Mouse (Mus musculus) layer of hippocampus, adult 11-12 months (tissue): ENCODE measurements around the gene Edf1.
"Not testable (repeated sequence)": the region's sequence is repeated elsewhere in the genome, so short reads cannot be mapped to it uniquely, and the experiment has no call there.

Experiments
- DNase-seq: peaks from one replicate; pipeline ENCODE4 v3.0.0; 2022; ENCODE audit warnings: low spot score

Gene Edf1

GRCm38 (mm10) chr2:25557221-25557963, at the start of gene Edf1:
TSS of gene Edf1 (plus strand) at chr2:25557847.
- DNase-seq: peak; percentile 95

GRCm38 (mm10) chr2:25509912-25510311, 47.7 kb upstream of the Edf1 start:
- no peak for DNase-seq

GRCm38 (mm10) chr2:25526510-25527302, 30.9 kb upstream of the Edf1 start:
- no peak for DNase-seq

DNA sequence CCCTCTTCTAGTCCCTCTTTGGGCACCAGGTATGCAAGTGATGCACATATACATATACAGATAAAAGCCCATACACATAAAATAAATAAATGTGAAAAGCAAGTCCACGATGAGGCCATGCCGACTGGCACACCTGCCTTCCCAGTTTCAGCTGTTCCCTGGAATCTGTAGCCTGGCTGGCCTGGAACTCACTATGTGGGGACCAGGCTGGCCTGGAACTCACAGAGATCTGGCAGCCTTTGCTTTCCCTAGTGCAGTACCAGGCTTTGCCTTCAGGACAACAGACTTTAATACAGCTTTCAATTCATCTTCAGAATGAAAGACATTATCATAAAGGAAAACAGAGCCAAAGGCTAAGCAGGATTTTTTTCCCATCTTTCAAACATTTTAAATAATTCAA, 23.9 kb upstream of the Edf1 start:
- DNase-seq: no peak

DNA sequence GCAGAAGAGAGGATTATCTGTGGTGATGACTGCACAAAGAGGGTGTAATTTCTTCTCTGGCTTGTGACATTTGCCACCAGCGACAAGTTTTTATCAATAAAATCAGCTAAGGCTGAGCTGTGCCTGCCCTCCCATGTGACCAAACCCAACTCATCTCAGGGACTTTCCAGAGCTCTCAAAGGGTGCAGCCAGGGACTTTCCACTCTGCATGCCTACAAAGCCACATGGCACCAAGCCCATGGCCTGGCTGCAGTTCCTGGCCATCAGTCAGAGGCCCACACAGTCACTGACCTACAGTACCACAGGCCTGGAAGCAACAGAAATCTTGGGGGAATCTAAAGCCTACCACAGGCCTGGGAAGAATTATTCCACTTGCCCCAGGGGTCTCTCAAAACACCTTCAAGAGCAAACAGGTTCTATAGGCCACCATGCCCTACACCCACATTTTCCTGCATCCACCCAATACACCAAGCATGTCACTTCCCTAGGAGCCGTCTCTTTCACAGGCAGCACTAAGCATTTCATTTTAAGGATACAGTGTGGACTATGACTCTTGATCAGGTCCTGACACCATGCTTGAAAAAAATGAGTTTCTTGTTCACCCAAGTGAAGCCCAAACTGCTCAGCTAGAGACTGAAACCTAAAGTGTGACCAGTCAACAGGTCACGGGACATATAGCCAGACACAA, 23.3 kb upstream of the Edf1 start:
- peak; percentile 65 for DNase-seq

GRCm38 (mm10) chr2:25534866-25535182, 22.8 kb upstream of the Edf1 start:
- DNase-seq: no peak

GRCm38 (mm10) chr2:25536531-25536930, 21.1 kb upstream of the Edf1 start:
- no peak for DNase-seq

DNA sequence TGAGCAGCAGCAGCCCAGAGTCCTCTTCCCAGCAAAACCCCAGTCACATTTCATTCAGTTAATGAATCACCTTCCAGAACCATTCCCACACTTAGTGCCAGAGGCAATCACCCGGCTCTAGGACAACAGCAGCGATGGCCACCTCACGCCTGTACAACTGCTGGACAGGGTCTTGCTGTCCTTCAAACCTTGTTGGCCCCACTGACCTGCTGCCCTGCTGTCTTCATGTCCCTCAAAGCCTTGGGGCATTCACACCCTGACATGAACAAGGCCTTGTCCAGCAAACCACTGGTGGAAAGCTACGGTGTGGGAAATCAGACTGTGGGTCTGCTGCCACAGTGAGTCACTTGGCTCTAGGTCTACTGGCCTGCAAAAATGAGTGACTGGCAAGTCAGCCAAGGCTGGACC, 17.1 kb upstream of the Edf1 start:
- no peak for DNase-seq

DNA sequence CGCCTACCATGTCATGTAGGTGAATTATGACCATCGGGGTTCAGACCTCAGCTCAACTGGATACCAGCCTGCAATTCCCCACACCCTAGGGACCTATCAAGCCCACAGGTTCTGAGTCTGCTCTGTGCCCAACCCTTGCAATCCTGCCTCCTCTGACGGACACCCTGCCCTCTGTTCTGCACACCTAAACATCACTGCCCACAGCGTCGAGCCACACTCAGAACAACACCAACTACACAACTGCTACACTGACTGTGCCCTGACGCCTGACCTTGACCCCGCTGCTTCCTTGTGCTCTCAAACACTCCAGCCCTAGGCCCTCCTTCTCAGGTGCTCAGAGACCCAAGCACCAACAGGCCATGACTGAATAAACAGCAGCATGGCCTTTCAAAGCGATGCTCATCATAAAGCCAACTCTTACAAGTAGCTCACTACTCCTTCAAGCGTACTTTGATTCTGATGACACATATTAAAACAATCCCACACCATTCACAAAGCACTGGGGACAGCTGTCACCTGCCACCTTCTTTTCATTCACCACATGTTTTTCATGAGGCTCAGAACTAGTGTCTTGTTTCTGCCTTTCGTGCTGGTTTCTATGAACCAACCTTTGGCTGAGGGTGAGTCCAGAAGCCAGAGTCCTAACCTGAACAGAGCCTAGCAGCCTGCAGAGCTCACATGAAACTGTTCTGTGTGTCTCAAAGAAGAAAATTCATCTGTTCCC, 15.8 kb upstream of the Edf1 start:
- no peak for DNase-seq

- DNase-seq: no peak
Measured at GRCm38 (mm10) chr2:25545996-25546810, 11.4 kb upstream of the Edf1 start.

- peak; percentile 99 for DNase-seq
Measured at GRCm38 (mm10) chr2:25546811-25547491, 10.7 kb upstream of the Edf1 start, which contains the start of gene Traf2. TSS of gene Traf2 (minus strand) at chr2:25546940.

DNA sequence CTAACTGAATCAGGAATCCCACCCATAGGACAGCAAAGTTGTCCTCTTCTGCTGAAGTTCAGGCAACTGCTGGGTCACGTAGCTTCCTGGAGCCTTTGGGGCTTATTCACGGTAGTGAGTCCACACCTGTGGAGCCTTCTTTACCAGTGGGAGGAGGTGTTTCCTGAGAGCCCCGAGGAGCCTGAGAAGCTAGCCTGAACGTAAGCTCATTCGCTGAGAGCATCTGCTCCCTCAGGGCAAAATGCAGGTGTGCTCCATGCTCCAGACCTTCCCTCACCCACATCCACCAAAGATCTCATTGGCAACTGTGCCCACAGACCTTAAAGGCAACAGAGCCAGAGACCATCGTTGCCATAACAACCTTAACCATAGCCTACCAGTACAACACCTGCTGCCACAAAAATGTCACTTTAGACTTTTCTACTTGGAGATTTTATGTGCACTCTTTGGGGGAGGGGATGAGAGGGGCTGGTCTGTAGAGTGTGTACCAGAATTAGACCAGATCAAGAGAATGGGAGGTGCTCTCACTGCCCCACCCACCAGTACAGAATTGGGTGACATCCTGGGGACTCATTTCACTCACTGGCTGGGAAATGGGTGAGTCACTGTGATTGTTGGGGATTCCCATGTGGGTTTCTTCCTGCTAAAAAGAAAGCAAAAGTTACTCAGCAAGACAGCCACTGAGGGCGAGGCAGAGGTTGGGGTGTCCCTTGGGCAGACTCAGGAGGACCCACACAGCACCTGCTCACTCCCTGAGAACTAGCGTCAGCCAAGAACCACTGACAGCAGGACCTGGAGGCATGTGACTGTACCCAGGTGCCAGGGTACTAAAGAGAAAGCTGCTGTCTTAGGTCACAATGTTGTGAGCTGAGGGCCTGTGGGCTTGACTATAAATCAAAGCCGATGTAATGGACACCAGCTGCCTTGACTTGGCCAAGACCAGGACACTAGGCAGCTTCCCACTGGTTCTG, 8.3 kb upstream of the Edf1 start:
- DNase-seq: no peak

GRCm38 (mm10) chr2:25551186-25551585, 6.5 kb upstream of the Edf1 start:
- peak; percentile 64 for DNase-seq

DNA sequence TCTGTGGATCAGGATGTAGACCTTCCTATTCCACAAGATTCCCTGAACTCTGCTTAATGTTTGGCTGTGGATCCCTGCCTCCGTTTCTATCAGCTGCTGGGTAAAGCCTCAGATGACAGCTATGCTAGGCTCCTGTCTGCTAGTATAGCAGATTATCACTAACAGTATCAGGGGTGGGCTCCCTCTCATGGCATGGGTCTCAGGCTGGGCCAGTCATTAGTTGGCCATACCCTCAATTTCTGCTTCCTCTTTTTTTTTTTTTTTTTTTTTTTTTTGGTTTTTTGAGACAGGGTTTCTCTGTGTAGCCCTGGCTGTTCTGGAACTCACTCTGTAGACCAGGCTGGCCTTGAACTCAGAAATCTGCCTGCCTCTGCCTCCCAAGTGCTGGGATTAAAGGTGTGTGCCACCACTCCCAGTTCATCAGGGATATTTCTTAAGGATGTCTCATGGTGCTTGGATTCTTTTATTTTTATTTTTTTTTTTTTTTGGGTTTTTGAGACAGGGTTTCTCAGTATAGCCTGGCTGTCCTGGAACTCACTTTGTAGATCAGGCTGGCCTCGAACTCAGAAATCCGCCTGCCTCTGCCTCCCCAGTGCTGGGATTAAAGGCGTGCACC, 4.4 kb upstream of the Edf1 start:
- not testable (repeated sequence) for DNase-seq

GRCm38 (mm10) chr2:25555479-25555878, 2.2 kb upstream of the Edf1 start:
- DNase-seq: not testable (repeated sequence)

- no peak for DNase-seq
Measured at GRCm38 (mm10) chr2:25556296-25556695, 1.4 kb upstream of the Edf1 start.

- DNase-seq: no peak
Measured at GRCm38 (mm10) chr2:25557964-25558360, 315 bp downstream of the Edf1 start.

DNA sequence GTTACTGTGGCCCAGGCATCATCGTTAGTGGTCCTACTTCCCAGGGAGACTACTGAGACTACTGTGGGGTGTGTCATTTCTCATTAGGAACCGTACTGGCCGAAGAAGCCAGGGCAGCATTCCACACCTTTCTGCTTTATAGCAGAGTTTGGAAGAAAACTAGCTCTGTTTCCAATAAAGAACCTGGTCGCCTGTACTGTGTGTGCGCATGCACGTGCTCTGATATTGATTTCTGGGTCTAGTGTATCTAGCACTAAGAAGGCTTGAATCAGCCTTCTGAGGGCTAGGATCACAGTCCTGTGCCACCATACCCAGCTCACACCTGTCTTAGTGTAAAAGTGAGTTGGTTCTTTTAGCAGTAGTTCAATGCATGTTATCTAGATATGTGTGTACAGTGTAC, 1.1 kb downstream of the Edf1 start:
- DNase-seq: no peak

GRCm38 (mm10) chr2:25560551-25560950, 2.9 kb downstream of the Edf1 start:
- no peak for DNase-seq
